Comparison of ENCODE assay signal across 20 mouse cellular contexts in genomic region chr16:38287357-38287756, GRCm38 (mm10). TPM values are rescaled to one million over a fixed set of nuclear protein-coding genes. Genes with fewer than 3 reads are reported as not detected.
"Had no signal": no experiment of that assay in that cellular context is flagged by ENCODE, and none has a peak within 500 bp of the region (broad histone marks: within the 10 kb centered on the region; RNA-seq: fewer than 3 reads in every experiment).

No protein-coding gene starts in this region.

- DNase-seq: left cerebral cortex, postnatal 4 days; lung, adult 2 months; midbrain, embryonic 14.5 days; spleen, adult 18-20 months; thymus, adult 2 months; thymus, postnatal 25 days had no signal

- H3K27me3 ChIP-seq: limb, embryonic 13.5 days; neural tube, embryonic 12.5 days had no signal

- H3K4me2 ChIP-seq: limb, embryonic 13.5 days; neural tube, embryonic 12.5 days had no signal

- ATAC-seq: lung, postnatal 0 days had no signal

- H3K27ac ChIP-seq: limb, embryonic 13.5 days; midbrain, embryonic 10.5 days; neural tube, embryonic 12.5 days had no signal

- H3K4me3 ChIP-seq: limb, embryonic 13.5 days; midbrain, embryonic 10.5 days; neural tube, embryonic 12.5 days had no signal

- H3K9ac ChIP-seq: limb, embryonic 13.5 days; neural tube, embryonic 12.5 days had no signal

- H3K9me3 ChIP-seq: limb, embryonic 13.5 days; midbrain, embryonic 10.5 days; neural tube, embryonic 12.5 days had no signal

- H3K36me3 ChIP-seq: limb, embryonic 13.5 days; midbrain, embryonic 10.5 days; neural tube, embryonic 12.5 days had no signal

RNA-seq across cellular contexts. Expression of gene Nr1i2, which starts 7.3 kb away (rescaled TPM):
- total RNA-seq: layer of hippocampus, adult 18-20 months; layer of hippocampus, postnatal 10 days; left cerebral cortex, postnatal 10 days; left cerebral cortex, postnatal 4 days; megakaryocyte, adult 5-6 weeks; monocyte, adult 5-6 weeks; neutrophil, adult 5-6 weeks had no signal
- polyA plus RNA-seq: limb, embryonic 13.5 days; midbrain, embryonic 10.5 days; midbrain, embryonic 14.5 days; neural tube, embryonic 12.5 days had no signal

RNA-seq across cellular contexts. Expression of gene Maats1, which starts 54.6 kb away (rescaled TPM):
- total RNA-seq: megakaryocyte, adult 5-6 weeks; monocyte, adult 5-6 weeks; neutrophil, adult 5-6 weeks had no signal
- polyA plus RNA-seq: stomach, embryonic 14.5 days had no signal

RNA-seq across cellular contexts. Expression of gene Gm21987, which starts 59.5 kb away (rescaled TPM):
- total RNA-seq: layer of hippocampus, adult 18-20 months; layer of hippocampus, postnatal 10 days; left cerebral cortex, postnatal 10 days; left cerebral cortex, postnatal 4 days; megakaryocyte, adult 5-6 weeks; monocyte, adult 5-6 weeks; neutrophil, adult 5-6 weeks had no signal
- polyA plus RNA-seq: kidney, embryonic 16.5 days; limb, embryonic 13.5 days; lung, adult 2 months; lung, postnatal 0 days; midbrain, embryonic 10.5 days; midbrain, embryonic 14.5 days; neural tube, embryonic 12.5 days; stomach, embryonic 14.5 days; testis, adult 2 months; thymus, adult 2 months; urinary bladder, adult 2 months had no signal
